Mouse (Mus musculus) CD4-positive, CD25-positive, alpha-beta regulatory T cell, adult 4 months (primary cell): ENCODE results near the gene Gm29776. TPM values are rescaled to one million over a fixed set of nuclear protein-coding genes. Genes with fewer than 3 reads are reported as not detected.

Source experiments
- ATAC-seq: one replicate; pipeline ENCODE4 v1.8.0; 2017
- polyA plus RNA-seq, 2 experiments: library from polyadenylated mRNA; unstranded; fragments of 100-300 nt; shearing (Covaris generic); gene quantifications; one replicate each; pipeline ENCODE4 v1.2.1; 2017

The Gm29776 gene
- not detected for polyA plus RNA-seq

DNA sequence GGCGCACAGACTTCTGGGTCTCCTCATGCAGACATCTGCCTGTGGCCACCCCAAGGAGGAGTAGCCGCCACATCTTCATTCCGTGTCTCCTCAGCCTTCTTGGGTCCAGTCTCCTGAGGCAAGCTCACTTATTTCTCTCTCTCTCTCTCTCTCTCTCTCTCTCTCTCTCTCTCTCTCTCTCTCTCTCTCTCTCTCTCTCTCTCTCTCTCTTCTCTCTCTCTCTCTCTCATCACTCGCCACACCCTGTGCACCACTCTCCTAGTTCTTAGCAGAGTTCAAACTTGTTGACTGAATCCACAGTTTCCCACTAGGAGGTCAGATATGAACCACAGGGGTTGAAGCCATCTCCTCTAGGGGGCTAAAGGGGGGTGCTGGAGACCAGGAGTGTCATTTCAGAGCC is at the start of gene Gm29776:
TSS of gene Gm29776 (minus strand) at position 101 of the 400 bp plus-strand sequence.
- ATAC-seq, result no peak

DNA sequence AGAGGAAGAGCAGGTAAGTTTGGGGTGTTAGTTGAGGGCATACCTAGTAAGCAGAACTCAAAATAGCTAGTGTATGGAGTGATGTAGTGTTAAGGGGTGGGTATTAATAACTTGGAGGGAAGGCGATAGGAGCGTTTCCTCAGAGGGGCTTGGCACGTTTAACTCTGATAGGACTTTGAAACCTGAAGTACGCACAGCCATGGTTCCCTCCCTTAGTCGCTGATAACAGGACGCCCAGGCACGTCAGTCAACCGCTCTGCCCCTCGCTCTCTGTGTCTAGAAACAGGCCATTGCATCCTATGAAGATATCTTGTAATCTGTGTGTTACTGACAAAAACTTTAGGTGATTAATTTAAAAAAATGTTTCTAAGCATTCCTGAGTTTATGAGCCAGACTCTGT is 47.4 kb upstream of the Gm29776 start:
- ATAC-seq, result no peak

DNA sequence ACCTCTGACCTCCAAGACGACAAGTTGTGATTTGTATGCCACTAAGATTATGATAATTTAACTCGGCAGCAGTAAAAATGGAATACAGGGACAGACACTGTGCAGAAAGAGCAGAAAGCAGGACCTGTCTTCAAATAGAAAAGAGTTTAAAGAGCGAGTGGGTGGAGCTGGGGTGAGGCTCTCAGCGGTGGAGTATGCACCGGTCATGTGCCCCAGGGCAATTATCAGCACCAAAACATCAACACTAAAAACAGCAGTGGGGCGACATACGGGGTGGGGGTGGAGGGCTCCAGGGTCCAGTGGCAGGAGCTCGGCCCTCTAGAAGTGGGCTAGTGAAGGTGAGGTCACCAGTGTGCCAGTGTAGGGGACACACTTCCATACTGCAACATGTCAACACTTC is 45.8 kb upstream of the Gm29776 start:
- no peak for ATAC-seq

GRCm38 (mm10) chr14:54742375-54742774 is 43.7 kb upstream of the Gm29776 start:
- ATAC-seq, result no peak

DNA sequence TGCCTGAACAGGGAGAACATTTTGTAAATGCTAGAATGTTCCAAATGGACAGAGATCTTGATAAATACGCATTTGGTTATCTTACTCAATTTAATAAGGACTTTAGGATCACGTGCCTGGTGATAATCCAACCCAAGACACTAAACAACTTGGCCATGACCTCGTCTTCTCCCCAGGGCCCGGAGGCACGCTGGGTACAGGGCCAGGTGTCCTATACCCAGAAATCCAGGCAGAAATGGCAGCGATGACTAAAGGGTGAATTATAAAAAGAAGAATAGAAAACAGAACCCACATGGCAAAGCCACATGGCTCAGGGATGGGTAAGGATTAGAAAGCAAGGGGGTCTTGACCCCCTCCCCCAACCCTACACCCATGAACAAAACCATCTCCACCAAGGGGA is 43.1 kb upstream of the Gm29776 start:
- no peak for ATAC-seq

- ATAC-seq, result no peak
These were observed 39.0 kb upstream of the Gm29776 start for GRCm38 (mm10) chr14:54737634-54738033.

- no peak for ATAC-seq
These were observed 38.2 kb upstream of the Gm29776 start for GRCm38 (mm10) chr14:54736555-54737552.

DNA sequence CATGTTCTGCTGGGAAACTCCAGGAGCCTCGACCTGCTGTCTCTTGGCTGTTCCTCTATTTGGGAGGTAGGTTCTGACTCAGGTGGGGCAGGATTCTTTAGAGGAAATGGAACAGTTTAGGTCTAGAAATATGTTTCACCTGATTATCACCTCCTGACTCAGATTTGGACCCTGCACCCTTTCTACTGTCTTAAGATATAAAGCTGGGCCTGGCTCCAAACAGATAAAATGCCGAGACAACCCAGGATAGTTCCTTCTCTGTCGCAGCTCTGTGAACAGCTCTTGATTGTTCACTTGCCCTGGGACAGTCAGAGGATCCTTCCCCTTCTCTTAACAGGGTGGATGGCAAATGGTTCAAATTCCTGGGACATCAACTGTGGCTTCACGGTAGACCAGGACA is 36.6 kb upstream of the Gm29776 start:
- no peak for ATAC-seq

DNA sequence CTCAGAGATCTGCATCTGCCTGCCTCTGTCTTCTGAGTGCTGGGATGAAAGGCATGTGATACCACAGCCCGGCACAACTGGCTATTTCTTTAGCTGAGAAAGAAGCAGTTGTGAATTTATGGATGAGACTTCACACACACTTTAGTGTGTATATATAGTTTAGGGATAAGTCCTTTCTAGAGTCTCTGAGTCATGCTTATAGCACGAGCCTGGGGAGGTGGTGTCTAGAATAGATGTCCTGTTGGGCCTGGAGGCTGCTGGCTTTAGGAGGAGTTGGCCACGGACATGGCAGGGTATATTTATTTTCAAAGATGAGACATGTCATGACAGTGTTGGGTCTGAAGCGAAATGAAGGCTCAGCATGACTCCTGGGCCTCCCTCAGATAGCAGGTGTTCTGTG is 35.4 kb upstream of the Gm29776 start:
- ATAC-seq, result no peak

GRCm38 (mm10) chr14:54732206-54732605 is 33.6 kb upstream of the Gm29776 start:
- no peak for ATAC-seq

DNA sequence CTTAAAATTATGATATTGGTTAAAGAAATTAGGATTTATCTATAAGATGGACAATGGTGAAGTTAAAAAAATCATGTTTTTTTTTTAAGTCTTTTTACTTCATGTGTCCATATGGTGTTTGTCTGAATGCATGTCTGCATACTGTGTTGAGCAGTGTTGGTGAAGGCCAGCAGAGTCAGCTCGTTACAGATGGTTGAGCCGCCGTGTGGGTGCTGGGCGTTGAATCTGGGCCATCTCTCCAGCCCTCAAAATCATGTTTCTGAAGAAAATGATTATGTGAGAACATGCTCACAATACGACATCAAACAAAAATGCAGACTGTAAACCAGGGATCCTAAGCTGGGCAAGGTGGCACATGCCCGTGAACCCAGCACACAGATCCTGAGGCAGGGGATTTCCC is 31.7 kb upstream of the Gm29776 start:
- no peak for ATAC-seq

- ATAC-seq, result no peak
These were observed 30.4 kb upstream of the Gm29776 start for GRCm38 (mm10) chr14:54728823-54729653.

DNA sequence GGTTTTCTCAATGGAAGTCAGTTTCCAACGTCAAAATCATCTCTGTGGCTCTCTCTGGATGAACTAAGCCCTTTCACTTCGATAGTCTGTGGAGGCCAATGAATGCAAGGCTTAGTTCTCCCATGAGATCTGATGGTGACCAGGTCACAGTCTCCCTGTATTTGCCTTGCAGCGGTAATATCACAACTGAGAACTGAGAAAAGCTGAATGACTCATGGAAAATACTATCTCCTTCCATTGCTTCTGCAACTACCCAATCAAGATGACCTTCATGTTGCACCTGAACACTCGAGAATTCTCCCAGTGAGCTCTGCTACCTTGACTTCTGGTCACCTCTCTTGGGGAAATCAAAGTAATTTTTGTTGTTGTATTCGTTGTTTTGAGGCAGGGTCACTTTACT is 28.9 kb upstream of the Gm29776 start:
- ATAC-seq, result no peak

- no peak for ATAC-seq
These were observed 25.4 kb upstream of the Gm29776 start for GRCm38 (mm10) chr14:54724049-54724448.

DNA sequence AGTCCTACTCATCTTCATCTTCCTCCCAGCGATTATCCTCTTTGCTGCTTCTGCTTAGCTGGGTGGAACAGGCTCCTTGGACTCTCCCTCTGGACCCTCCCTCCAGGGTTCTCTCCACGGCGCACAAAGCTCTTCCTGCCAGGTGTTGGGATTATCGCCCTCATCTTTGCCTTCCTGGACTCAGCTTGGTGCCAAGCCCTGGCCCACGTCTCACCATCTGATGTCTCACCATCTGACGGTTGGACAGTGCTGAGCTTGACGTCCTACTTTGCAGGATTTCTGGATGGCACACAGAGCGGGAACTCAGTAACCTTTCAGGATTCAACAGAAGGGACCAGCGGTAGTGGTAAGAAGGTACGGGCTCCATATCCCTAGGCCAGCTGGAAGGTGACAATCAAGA is 23.1 kb upstream of the Gm29776 start:
- ATAC-seq, result no peak

GRCm38 (mm10) chr14:54720654-54721350 is 22.2 kb upstream of the Gm29776 start:
- no peak for ATAC-seq

DNA sequence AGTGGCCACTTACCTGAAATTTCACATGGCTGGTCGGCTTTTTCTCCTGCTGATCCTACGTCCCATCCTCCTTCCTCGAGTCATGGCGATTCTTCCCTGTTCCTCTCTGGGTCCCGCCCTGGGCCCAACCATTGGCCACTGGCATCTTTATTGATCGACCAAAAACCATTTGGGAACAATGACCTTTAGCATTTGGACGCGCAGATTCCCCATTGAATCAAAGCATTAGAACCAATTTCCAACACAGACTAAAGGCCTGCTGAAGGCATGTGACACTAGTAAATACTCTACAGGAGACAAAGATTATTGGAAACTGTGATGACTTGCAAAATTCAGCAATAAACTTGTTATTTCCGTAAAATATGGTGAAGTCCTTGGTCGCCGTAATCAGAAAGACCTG is 21.4 kb upstream of the Gm29776 start:
- ATAC-seq, result no peak

DNA sequence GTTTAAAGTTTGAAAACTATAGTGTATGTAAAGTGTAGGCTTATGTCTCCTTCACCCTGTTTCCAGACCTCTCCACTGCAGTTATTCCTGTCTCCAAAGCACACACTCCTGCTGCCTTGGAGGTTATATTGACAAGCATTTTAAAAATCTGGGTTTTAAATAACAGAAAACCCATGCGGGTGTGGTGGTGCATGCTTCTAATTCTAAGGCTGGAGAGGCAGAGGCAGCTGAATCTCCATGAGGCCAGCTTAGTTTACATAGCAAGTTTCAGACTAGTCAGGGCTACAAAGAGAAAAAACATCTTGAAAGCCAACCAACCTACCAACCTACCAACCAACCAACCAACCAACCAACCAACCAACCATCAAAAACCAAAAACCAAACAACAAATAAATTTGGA is 16.8 kb upstream of the Gm29776 start:
- ATAC-seq, result no peak

DNA sequence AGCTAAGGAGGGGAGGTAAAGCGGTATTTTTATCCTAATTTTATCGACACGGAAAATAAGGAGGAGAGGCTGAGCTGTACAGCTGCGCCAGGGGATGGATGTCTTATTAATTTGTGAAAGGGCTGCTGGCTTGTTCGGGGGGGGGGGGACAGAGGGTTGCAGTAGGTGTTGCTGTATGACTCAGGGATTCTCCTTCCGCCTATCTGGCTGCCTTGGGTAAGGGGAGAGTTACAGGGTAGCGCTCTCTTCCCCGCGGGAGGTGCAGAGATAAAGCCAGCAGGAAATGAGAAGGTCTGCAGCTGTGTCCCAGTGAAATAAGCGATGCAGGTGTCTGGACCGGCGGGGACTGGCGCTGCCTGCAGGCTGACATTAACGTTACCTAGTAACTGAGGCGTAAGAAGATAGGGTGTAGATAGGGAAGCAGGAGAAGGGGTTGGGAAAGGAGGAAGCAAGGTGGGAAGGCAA is 16.0 kb upstream of the Gm29776 start:
- ATAC-seq, result peak; percentile 65

DNA sequence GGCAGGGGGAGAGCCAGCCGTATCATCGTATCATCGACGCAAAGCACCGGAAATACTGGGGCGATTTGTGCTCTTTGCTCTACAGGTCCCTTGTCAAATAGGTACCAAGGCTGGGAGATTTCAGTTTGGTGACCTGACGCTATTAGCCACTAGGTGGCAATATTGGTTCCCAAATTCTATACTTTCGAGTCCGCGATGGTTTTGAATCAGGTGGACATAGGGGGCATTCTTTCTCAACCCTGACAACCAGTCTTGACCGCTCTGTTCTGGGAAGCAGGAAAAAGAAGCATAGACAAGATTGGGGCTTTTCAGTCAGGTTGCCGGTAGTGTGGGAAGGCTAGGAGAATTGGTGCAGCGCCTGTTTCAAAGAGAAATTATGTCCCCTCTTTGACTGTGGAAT is 15.5 kb upstream of the Gm29776 start:
- peak; percentile 84 for ATAC-seq

DNA sequence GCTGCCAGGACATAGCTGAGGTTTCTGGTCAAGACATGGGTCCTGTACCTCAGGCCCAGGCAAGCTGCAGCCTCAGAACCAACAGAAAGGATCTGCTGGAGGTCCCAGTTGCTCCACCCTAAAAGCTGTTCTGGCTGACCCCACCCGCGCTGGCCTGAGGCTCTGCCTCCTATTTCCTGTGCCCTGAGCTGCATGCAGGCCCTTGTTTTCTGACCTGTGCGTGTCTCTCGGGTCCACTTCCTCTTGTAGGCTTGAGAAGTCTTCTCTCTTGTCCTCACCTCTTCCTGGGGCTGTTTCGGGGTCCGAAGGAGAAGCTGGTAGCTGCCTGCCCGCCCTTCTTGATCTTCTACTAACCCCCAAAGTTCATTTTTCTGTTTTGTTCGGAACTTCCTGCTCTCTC is 14.2 kb upstream of the Gm29776 start:
- ATAC-seq, result no peak

GRCm38 (mm10) chr14:54712074-54712473 is 13.4 kb upstream of the Gm29776 start, which contains the start of gene Cebpe:
Gene Cebpe, minus strand, starts transcription at chr14:54712174.
- no peak for ATAC-seq

GRCm38 (mm10) chr14:54709054-54709453 is 10.4 kb upstream of the Gm29776 start:
- no peak for ATAC-seq
